Mouse (Mus musculus) neural tube, embryonic 13.5 days (tissue): ENCODE results near the gene Psmd3. TPM values are rescaled to one million over a fixed set of nuclear protein-coding genes. Genes with fewer than 3 reads are reported as not detected.
"Not testable (repeated sequence)": the region's sequence is repeated elsewhere in the genome, so short reads cannot be mapped to it uniquely, and the experiment has no call there.

Experiments
- ATAC-seq: fragments of 200-750 bp; cut with Nextera tagmentation; 2 replicates; pipeline ENCODE4 v1.8.0; 2017; ENCODE audit warnings: low read depth, mild to moderate bottlenecking, moderate TSS enrichment, moderate library complexity
- H3K27ac ChIP-seq: fragments of 300-500 bp; sonication (generic); replicated peaks from 2 replicates; pipeline ENCODE4 v1.5.1; 2015; ENCODE audit warnings: moderate library complexity, mild to moderate bottlenecking, inconsistent platforms
- H3K27me3 ChIP-seq: fragments of 300-500 bp; sonication (generic); 2 replicates; pipeline ENCODE4 v1.6.1; 2015; ENCODE audit warnings: mild to moderate bottlenecking, inconsistent platforms
- H3K36me3 ChIP-seq: fragments of 300-500 bp; sonication (generic); 2 replicates; pipeline ENCODE4 v1.6.1; 2015; ENCODE audit warnings: mild to moderate bottlenecking, inconsistent platforms
- H3K4me1 ChIP-seq: fragments of 300-500 bp; sonication (generic); replicated peaks from 2 replicates; pipeline ENCODE4 v1.6.1; 2015; ENCODE audit warnings: inconsistent platforms
- H3K4me2 ChIP-seq: fragments of 300-500 bp; sonication (generic); 2 replicates; pipeline ENCODE4 v1.6.1; 2015; ENCODE audit warnings: inconsistent platforms, mild to moderate bottlenecking, moderate library complexity
- H3K4me3 ChIP-seq: fragments of 300-500 bp; sonication (generic); 2 replicates; pipeline ENCODE4 v1.5.1; 2015; ENCODE audit warnings: mild to moderate bottlenecking, inconsistent platforms
- H3K9ac ChIP-seq: fragments of 300-500 bp; sonication (generic); 2 replicates; pipeline ENCODE4 v1.6.1; 2015; ENCODE audit warnings: moderate library complexity, mild to moderate bottlenecking, inconsistent platforms
- H3K9me3 ChIP-seq: fragments of 300-500 bp; sonication (generic); 2 replicates; pipeline ENCODE4 v1.6.1; 2016; ENCODE audit warnings: inconsistent platforms
- WGBS: fragments of 180-500 bp; shearing (Covaris S2); methylation state at CpG from one replicate; pipeline ENCODE4 v1.1.7; 2015; 5-methylcytosine and 5-hydroxymethylcytosine counted together
- polyA plus RNA-seq: library from polyadenylated mRNA; unstranded; fragments of >200 nt; fragmentation: Nextera tagmentation; extraction: Ambion mirVana; gene quantifications from 2 replicates; pipeline ENCODE4 v1.2.1, GENCODE M21; 2015

Psmd3 gene
- 177 and 181 TPM in 2 replicates for polyA plus RNA-seq

DNA sequence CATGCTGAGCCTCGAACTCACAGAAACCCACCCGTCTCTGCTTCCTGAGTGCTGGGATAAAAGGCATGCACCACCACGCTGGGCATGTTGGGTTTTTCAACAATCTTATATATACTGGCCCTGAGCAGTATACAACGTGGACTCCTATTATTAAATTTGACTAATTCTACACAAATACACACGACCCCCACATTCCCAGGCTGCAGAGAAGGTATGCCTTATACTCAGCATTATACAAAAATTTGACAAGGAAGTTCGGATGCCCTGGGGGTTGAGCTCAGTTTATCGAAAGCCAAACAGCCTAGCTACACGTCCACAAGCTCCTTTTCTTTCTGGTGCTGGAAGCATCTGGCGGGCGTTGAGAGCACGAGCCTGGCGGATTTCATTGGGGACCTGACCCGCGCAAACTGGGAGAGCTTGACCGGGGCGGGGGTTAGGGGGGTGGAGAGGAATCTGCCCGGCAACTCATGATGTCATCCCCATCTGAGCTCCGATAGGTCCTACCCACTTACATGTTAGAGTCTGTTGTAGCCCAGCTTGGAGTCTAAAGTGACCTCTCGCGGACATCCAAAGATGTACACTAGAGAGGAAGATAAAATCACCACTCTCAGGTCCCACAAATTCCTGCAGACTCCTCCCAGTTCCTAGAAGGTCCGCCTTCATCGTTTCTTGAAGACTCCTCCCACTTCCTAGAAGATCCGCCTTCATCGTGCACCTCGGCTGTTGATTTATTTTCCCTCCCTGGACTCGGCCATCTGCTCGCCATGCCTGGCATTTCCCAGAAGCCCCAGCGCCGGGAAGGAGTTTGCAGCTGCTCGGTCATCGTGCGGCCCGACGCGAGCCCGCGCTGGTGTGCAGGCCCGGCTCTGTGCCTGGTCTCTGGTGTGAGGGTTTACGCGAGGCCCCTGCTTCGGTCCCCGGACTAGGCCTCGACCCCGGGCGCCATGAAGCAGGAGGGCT lies at the start of gene Psmd3:
Psmd3 (plus strand) TSS at position 769 of the 960 bp plus-strand sequence.
- ATAC-seq: peak; percentile 96
- Histone ChIP-seq H3K4me2 (peak within 1 kb of the TSS; percentile 80), H3K9ac (peak within 1 kb of the TSS; percentile 98), H3K9me3 (no peaks in the 10 kb centered on the region), H3K4me1 (peaks cover 20% of the 10 kb centered on the region), H3K27me3 (no peaks in the 10 kb centered on the region), H3K4me3 (peak within 1 kb of the TSS; percentile 76), H3K36me3 (peaks cover 23% of the 10 kb centered on the region), H3K27ac (peak within 1 kb of the TSS; percentile 74)
- WGBS: 5% methylated on average over 45 of the region's 45 CpGs

DNA sequence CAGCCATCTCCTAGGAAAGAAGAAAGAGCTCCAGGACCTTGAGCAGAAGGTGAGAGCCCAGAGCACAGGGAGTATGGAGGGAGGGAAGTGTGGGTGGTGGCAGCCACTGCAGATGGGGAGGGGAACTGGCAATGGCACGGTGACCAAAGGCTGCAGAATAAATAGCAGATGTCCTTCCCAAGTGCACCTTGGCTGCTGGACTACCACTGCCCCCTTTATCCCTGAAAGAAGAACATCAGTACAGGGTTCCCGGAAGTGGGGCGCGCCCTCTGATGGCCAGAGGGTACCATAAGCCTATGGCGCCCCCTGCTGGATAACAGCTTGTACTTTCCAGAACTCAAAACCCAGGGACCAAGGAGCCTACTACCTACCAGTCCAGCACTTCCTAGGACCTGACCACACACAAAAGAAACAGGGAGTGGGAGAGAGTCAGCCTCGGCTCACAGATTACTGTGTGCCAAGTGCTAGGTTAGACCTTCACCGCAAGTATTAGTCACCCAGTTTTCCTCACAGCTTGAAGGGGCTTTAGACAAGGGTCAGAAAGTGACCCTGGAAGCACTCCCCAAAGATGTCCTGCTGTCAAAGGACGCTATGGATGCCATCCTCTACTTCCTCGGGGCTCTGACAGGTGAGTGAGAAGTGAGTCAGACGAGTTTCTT lies 46.9 kb upstream of the Psmd3 start:
- not testable (repeated sequence) for H3K36me3 ChIP-seq, H3K9ac ChIP-seq, H3K9me3 ChIP-seq, H3K4me1 ChIP-seq, H3K4me3 ChIP-seq, ATAC-seq, H3K4me2 ChIP-seq, H3K27me3 ChIP-seq, H3K27ac ChIP-seq
- WGBS: 36% methylated on average over 10 of the region's 10 CpGs

DNA sequence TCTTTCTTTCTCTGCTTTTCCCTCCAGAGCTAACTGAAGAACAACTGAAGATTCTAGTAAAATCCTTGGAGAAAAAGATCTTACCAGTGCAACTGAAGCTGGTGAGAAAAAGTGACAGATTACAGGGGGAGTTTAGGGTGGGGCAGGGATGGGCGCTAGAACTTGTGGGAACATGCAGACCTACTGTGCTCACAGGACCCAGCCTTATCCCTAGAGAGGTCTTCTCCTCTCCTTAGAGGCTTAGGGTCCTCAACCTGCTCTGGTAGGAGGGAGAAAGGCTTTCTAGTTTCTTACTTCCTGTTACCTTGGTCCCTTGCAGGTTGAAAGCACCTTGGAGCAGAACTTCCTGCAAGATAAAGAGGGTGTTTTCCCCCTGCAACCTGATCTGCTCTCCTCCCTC lies 44.9 kb upstream of the Psmd3 start:
- H3K9ac ChIP-seq: no peak overlapping the region
- no peaks in the 10 kb centered on the region for H3K9me3 ChIP-seq
- no peak overlapping the region for H3K4me3 ChIP-seq
- H3K36me3 ChIP-seq: no peaks in the 10 kb centered on the region
- H3K27me3 ChIP-seq: no peaks in the 10 kb centered on the region
- 89% methylated on average over 1 of the region's 1 CpGs for WGBS
- no peaks in the 10 kb centered on the region for H3K4me1 ChIP-seq
- H3K4me2 ChIP-seq: no peak overlapping the region
- no peak overlapping the region for H3K27ac ChIP-seq
- ATAC-seq: no peak

DNA sequence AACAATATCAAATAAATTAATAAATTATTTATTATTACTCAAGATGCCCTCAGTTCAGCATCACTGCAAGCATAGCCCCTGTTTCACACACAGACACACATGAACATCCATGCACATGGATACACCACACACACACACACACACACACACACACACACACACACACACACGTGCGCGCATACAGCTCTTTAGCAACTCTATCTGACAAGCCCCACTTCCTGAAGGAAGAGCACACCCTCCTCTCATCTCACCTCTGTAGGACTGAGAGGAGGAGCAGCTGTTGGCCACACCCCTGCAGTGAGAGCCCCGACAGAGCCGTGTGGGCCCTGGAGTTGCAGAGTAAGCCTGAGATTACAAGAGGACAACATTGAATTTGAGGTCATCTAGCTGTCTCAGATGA lies 42.3 kb upstream of the Psmd3 start:
- H3K4me3 ChIP-seq: no peak overlapping the region
- no peak overlapping the region for H3K9ac ChIP-seq
- no peaks in the 10 kb centered on the region for H3K9me3 ChIP-seq
- no peaks in the 10 kb centered on the region for H3K4me1 ChIP-seq
- H3K27ac ChIP-seq: no peak overlapping the region
- WGBS: 64% methylated on average over 5 of the region's 5 CpGs
- no peak for ATAC-seq
- no peak overlapping the region for H3K4me2 ChIP-seq
- 0 out of 2 replicates have a peak, but pooled peaks cover 3% of the 10 kb centered on the region for H3K27me3 ChIP-seq
- H3K36me3 ChIP-seq: no peaks in the 10 kb centered on the region

DNA sequence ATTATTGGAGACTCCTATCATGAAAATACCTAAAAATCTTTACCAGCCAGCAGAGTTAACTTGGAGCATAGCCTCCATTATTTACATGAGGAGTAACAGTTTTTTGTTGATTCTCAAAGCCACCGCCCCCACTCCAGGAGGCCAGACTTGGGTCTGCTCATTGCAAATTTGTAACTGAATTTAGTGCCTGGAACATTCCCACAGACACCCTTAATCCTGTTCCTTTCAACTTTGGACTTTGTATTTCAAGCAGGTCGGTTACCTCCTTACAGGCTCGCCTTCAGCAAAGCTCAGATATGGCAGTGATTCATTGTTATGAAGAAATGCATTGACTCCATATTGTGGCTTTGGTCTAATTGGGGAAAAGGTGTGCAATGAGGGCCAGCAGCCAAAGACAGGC lies 37.6 kb upstream of the Psmd3 start:
- no peaks in the 10 kb centered on the region for H3K9me3 ChIP-seq
- WGBS: 84% methylated on average over 3 of the region's 3 CpGs
- no peaks in the 10 kb centered on the region for H3K36me3 ChIP-seq
- no peaks in the 10 kb centered on the region for H3K4me1 ChIP-seq
- no peak overlapping the region for H3K9ac ChIP-seq
- ATAC-seq: no peak
- H3K4me2 ChIP-seq: no peak overlapping the region
- no peak overlapping the region for H3K4me3 ChIP-seq
- H3K27ac ChIP-seq: no peak overlapping the region
- peaks cover 18% of the 10 kb centered on the region for H3K27me3 ChIP-seq

DNA sequence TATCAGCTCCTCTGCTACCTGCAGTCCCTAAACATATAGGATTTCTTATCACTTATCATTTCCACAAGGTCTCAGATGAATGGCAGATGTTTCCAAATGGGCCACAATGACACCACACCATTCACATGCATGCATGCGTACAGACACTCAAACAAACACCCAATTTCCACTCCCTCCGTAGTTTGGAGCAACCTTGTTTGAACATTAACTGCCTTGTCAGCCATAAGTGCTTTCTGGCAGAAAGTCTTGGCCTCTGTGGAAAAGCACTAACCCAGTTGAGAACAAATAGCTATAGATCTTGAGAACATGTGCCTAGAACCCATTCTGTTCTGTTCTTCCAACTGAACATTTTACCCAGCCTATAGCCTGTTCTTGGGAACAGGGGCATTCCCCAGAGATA lies 36.4 kb upstream of the Psmd3 start:
- Histone ChIP-seq H3K36me3 (no peaks in the 10 kb centered on the region), H3K9me3 (no peaks in the 10 kb centered on the region), H3K4me2 (no peak overlapping the region), H3K27me3 (peaks cover 24% of the 10 kb centered on the region), H3K27ac (no peak overlapping the region), H3K9ac (no peak overlapping the region), H3K4me1 (no peaks in the 10 kb centered on the region), H3K4me3 (no peak overlapping the region)
- WGBS: 80% methylated on average over 2 of the region's 2 CpGs
- ATAC-seq: no peak

DNA sequence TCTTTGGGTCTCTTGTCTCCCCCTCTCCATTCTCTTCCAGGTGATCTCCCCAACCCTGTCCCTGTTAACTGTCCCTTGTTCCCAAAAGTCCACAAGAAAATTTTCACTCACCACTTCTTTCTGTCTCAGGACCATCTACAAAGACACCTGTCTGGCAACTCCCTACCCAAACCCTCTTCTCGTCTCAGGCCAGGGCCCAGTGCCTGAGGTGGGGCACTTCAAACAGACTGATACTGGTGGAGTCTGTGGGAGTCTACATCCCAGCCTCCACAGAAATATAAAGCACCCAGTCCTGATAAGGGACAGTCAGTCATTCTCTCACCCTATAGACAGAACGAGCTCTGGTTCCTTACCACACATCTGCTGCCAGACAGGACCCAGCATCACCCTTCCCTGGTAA lies 35.9 kb upstream of the Psmd3 start, which contains the start of gene Gsdma2:
Gsdma2 (plus strand) TSS at position 301 of the 400 bp plus-strand sequence.
- H3K4me1 ChIP-seq: no peaks in the 10 kb centered on the region
- no peaks in the 10 kb centered on the region for H3K36me3 ChIP-seq
- no peaks in the 10 kb centered on the region for H3K9me3 ChIP-seq
- WGBS: 73% methylated on average over 2 of the region's 2 CpGs
- H3K27me3 ChIP-seq: peaks cover 24% of the 10 kb centered on the region
- H3K9ac ChIP-seq: no peak within 1 kb of the TSS
- no peak within 1 kb of the TSS for H3K4me3 ChIP-seq
- no peak within 1 kb of the TSS for H3K27ac ChIP-seq
- H3K4me2 ChIP-seq: no peak within 1 kb of the TSS
- no peak for ATAC-seq

DNA sequence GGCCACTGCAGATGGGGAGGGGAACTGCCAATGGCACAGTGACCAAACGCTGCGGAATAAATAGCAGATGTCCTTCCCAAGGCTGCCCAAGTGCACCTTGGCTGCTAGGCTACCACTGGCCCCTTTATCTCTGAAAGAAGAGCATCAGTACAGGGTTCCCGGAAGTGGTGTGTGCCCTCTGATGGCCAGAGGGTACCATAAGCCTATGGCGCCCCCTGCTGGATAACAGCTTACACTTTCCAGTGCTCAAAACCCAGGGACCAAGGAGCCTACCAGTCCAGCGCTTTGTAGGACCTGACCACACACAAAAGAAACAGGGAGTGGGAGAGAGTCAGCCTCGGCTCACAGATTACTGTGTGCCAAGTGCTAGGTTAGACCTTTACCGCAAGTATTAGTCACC lies 27.3 kb upstream of the Psmd3 start:
- not testable (repeated sequence) for H3K9me3 ChIP-seq, H3K9ac ChIP-seq, H3K4me2 ChIP-seq, H3K27ac ChIP-seq, H3K36me3 ChIP-seq, ATAC-seq, H3K4me1 ChIP-seq, H3K4me3 ChIP-seq, H3K27me3 ChIP-seq
- WGBS: 10% methylated on average over 7 of the region's 7 CpGs

DNA sequence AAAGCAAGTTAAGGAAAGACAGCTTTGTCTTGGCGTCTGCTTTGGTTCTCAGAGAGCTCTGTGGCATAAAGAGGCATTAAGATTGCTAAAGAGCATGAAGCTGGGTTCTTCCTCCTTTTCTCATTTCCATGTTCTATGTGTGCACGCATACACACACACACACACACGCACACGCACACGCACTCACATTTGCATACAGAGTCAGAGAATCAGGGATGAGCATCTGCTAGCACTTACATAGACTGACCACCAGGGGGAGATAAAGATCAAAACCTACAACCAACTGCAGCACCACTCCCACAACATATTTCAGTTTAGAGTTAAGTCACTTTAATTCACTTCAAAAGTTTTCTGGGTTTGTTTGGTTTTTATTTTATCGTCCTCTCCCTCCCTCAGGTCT lies 21.8 kb upstream of the Psmd3 start:
- ATAC-seq: peak; percentile 61; the same call in 1 of the 2 replicates
- Histone ChIP-seq H3K4me2 (0 out of 2 replicates have a peak overlapping the region, but pooled peaks have one; percentile 25), H3K27me3 (no peaks in the 10 kb centered on the region), H3K27ac (no peak overlapping the region), H3K4me3 (no peak overlapping the region), H3K9me3 (no peaks in the 10 kb centered on the region), H3K36me3 (no peaks in the 10 kb centered on the region), H3K9ac (0 out of 2 replicates have a peak overlapping the region, but pooled peaks have one; percentile 38), H3K4me1 (0 out of 2 replicates have a peak, but pooled peaks cover 3% of the 10 kb centered on the region)
- 7% methylated on average over 6 of the region's 6 CpGs for WGBS

DNA sequence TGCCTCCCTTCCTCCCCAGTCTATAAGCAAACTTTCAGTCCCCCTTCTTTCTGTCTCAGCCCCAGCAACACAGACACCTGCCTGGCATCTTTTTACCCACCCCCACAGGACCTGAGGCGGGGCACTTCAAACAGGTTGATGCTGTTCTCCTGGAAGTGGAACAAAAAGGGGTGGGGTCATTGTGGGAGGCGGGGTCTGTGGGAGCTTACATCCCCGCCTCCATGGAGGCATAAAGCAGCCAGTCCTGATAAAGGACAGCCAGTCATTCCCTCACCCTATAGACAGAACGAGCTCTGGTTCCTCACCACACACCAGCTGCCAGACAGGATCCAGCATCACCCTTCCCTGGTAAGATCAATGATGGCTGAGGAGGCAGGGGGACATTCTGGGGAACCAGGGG lies 18.3 kb upstream of the Psmd3 start, which contains the start of gene Gsdma:
Gsdma (plus strand) TSS at position 261 of the 400 bp plus-strand sequence.
- H3K4me1 ChIP-seq: 0 out of 2 replicates have a peak, but pooled peaks cover 3% of the 10 kb centered on the region
- 26% methylated on average over 4 of the region's 4 CpGs for WGBS
- no peak within 1 kb of the TSS for H3K9ac ChIP-seq
- peaks cover 25% of the 10 kb centered on the region for H3K27me3 ChIP-seq
- no peak within 1 kb of the TSS for H3K4me2 ChIP-seq
- H3K4me3 ChIP-seq: no peak within 1 kb of the TSS
- H3K27ac ChIP-seq: no peak within 1 kb of the TSS
- H3K36me3 ChIP-seq: no peaks in the 10 kb centered on the region
- no peaks in the 10 kb centered on the region for H3K9me3 ChIP-seq
- no peak for ATAC-seq

DNA sequence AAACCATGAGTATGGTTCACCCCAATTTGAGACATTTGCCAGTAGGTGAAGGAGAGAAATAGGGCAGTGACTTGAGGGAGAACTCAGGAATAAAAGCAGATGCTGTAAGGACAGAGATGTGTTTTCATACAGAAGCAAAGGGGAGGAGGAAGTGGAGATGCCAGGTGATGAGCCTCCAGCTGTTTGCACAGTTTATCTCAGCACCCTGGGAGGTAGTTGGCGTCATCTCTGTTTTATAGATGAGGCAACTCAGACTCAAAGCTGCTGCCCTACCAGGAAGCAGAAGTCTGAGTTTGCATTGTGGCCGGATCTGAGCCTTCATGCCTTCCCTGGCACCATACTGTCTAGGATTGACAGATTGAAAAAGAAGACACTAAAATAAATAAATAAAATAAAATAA lies 13.4 kb upstream of the Psmd3 start:
- H3K27me3 ChIP-seq: peaks cover 35% of the 10 kb centered on the region
- no peak overlapping the region for H3K4me2 ChIP-seq
- no peaks in the 10 kb centered on the region for H3K36me3 ChIP-seq
- H3K9me3 ChIP-seq: no peaks in the 10 kb centered on the region
- no peak overlapping the region for H3K4me3 ChIP-seq
- no peak overlapping the region for H3K27ac ChIP-seq
- WGBS: 68% methylated on average over 2 of the region's 2 CpGs
- no peaks in the 10 kb centered on the region for H3K4me1 ChIP-seq
- no peak overlapping the region for H3K9ac ChIP-seq
- no peak for ATAC-seq

DNA sequence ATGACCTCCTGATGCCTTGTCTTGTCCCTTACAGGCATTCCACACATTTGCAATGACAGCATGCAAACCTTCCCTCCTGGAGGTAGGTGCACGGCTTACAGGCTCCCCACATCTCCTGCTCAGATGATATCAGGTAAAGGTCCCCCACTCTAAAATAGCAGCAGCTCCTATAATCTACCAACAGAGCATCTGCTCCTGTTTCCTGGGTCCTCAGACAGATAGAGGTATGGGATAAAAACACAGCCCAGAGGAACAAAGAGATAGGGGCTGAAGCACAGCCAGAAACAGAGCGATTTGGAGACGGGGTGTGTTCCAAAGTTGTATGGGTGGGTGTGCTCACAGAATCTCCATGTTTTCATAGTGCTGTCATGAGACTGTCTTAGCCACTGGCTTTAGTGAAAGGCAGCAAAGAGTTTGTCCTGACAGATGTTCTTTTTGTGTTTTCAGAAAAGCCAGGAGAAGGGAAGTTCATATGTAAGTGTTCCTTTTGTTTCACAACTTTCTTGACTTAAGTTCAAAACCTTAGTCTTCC lies 11.0 kb upstream of the Psmd3 start:
- Histone ChIP-seq H3K4me1 (no peaks in the 10 kb centered on the region), H3K36me3 (no peaks in the 10 kb centered on the region), H3K4me2 (no peak overlapping the region), H3K27me3 (peaks cover 34% of the 10 kb centered on the region), H3K9ac (no peak overlapping the region), H3K27ac (no peak overlapping the region), H3K9me3 (no peaks in the 10 kb centered on the region), H3K4me3 (no peak overlapping the region)
- WGBS: 82% methylated on average over 3 of the region's 3 CpGs
- no peak for ATAC-seq
